Mouse (Mus musculus) A20 (cell line): ENCODE results near the gene Zcwpw1.
A peak's percentile ranks its signal among the peaks of the same experiment; 100 is the strongest.

Experiments used
- DNase-seq: peaks from one replicate; pipeline ENCODE4 v3.0.0-alpha.2; 2011; ENCODE audit warnings: low read depth, low spot score

Zcwpw1 gene

DNA sequence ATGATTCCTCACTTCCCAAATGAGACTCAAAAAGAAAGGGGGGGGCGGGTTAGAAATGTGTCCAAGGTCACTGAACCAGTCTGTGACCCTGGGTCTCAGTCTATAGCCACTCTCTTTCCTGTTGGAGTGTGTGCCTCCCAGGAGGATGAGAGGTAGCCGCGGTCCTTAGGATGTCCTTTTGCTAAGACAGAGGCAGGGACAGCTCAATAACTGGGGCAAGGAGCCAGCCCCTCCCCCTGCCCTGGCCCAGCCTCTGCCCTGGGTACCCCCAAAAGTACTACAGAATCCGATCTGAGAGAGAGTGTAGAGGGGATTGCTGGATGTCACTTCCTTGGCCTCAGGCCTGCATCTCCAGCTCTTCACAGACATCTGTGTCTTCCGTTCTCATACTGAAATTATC is 32.2 kb upstream of the Zcwpw1 start:
- no peak for DNase-seq

GRCm38 (mm10) chr5:137756106-137756505 is 31.5 kb upstream of the Zcwpw1 start:
- DNase-seq = no peak

DNA sequence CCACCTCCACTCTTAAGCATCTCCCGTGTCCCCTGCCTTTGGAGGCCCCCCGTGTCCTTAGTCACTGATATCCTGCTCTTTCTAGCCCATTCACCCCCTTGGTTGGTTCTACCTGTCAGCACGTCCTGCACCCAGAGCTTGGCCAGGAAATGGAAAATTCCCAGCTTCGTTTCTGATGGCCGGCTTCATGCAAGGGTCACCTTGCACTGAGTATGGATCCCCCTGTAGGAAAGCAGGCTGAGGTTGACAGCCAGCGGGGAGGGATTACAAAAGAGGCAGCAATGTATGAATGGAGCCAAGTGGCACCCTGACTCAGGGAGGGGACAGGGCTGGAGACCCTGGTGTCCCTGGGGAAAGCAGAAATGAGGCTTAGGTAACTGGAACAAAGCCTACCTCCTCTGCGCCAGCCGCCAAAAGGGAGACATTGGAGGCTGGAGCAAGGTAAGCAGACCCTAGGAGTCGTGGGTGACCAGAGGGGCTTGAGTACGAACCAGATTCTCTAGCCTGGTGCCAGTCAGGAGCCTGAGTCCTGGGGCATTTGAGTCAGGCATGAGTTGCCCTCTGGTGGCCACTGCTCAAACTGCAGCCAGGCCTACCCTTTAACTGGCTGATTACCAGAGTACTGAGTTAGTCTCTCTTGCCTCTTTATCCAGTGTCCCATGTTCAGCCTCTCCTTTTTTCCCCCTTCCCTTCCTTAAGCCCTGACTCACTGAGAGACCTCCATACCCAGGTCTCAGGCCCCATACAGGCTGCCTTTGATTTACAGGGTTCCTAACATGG is 30.5 kb upstream of the Zcwpw1 start:
- DNase-seq = peak; percentile 77

DNA sequence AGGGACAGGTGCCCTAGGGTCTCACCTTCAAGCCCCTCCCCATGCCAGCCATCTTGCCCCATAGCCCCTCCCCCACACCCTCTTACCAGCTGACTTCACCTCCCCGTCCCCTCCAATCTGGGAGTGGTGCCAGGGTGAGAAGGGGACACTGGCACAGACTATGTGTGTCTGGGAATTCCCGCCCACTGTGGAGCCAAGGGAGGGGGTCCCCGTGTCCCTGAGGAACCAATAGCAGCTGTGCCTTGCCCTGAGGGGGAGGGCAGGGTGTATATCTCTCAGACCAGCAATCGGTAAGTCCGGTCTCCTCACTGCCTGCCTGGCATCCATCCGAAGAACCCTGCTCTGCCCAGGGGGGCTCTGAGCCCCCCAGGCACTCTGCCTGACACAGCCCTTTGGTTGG is 29.7 kb upstream of the Zcwpw1 start:
- DNase-seq = no peak

DNA sequence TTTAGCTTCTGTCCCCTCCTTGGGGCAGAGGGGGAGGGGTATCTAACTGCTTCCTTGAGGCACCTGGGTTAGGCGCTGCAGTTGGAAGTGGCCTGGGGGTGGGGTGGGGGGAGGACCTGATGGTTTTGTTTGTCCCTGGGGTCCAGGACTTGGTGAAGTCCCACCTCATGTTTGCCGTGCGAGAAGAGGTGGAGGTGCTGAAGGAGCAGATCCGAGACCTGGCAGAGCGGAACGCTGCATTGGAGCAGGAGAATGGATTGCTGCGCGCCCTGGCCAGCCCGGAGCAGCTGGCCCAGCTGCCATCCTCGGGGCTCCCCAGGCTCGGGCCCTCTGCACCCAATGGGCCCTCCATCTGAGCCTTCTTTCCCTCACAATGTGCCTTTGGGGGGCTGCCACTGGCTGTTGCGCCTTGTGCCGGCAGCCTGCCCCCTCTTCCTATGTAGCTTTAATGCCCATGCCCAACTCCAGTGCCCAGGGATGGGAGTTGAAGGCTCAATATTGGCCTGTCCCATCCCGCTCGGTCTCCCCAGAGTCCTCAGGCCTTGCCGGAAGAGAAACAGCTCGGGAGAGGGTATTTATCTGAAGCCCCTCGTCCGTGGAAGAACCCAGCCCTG is 28.6 kb upstream of the Zcwpw1 start:
- no peak for DNase-seq

GRCm38 (mm10) chr5:137759971-137760412 is 27.6 kb upstream of the Zcwpw1 start:
- peak; percentile 85 for DNase-seq

DNA sequence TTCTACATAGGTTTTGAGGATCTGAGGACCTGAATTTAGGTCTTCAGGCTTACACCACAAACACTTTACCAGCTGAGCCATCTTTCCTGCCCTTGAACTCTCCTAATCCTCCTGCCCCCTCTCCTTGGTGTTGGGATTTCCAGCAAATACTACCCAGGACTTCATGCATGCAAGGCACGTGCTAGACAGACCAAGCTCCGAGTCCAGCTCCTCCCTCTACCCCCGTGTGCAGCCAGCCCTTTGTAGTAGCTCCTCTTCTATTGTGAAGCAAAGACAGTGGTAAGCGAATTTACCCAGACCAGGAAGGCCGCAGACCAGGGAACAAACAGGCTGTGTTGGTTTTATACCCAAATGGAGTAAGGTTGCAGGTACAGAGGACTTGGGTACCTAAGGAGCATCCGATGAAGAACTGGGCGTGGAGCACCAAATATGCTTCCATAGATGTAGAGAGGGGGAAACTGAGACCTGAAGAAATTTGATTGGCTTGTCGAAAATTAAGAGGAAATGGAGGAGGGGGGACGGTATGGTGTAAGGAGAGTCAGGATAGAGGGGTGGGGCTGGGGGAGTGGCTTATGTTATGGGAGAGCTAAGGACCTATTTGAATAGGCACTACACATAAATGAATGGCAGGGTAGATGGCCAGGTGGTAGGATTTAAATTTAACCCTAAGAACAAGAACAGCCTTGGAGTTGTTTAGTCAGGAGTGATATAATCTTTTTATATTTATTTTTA is 22.8 kb upstream of the Zcwpw1 start:
- no peak for DNase-seq

DNA sequence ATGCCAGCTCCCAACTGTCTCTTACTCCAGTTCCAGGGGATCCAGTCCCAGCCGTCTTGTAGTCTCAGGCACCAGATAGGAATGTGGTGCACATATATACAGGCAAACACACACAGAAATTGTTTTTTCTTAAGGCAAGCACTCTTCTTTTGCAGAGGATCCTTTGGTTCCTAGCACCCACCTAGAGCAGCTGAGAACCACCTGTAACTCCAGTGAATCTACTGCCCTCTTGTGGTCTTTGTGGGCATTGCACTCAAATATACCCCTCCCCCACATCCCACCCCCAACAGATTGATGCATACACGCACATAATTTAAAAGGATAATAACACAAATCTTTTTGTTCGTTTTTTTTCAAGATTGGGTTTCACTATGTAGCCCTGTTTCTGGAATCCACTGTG is 21.3 kb upstream of the Zcwpw1 start:
- peak; percentile 66 for DNase-seq

GRCm38 (mm10) chr5:137768475-137768874 is 19.1 kb upstream of the Zcwpw1 start:
- DNase-seq = no peak

DNA sequence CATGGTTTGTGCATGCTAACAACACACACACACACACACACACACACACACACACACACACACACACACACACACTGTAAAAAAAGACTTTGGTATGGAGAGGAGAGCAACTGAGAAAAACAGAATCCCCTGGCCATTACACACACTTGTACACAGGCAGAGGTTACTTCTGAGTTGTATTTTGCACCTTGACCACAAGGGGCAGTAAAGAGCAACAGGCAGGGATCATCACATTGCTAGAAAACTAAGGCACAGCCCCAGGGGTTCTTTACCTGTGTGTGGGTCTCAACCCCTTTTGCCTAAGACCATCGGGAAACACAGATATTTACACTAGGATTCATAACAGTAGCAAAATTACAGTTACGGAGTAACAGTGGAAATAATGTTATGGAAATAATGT is 16.9 kb upstream of the Zcwpw1 start:
- peak; percentile 67 for DNase-seq

GRCm38 (mm10) chr5:137772755-137773154 is 14.8 kb upstream of the Zcwpw1 start:
- DNase-seq = no peak

DNA sequence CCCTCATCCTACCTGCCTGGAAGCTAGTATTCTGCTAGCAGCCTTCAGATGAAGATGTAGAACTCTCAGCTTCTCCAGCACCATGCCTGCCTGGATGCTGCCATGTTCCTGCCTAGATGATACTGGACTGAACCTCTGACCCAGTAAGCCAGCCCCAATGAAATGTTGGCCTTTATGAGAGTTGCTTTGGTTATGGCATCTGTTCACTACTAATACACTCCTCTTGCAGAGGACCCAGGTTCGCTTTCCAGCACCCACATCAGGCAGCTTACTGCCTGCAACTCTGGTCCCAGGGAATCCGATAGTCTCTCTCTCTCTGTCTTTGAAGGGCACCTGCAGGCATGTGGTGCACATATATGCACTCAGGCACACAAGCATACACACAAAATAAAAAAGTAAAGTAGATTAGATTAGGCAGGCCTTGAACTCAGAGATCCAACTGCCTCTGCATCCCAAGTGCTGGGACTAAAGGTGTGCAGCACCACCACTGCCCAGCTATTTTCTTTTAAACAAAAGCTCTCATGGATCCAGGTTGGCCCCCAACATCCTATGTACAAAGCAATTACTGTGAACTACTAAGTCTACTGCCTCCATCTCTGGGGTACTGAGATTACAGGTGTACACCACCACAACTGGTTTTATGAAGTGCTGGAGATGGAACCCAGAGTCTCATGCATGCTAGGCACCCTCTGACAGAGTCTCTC is 11.9 kb upstream of the Zcwpw1 start:
- no peak for DNase-seq

GRCm38 (mm10) chr5:137776408-137776918 is 11.1 kb upstream of the Zcwpw1 start:
- peak; percentile 82 for DNase-seq

GRCm38 (mm10) chr5:137777267-137777845 is 10.2 kb upstream of the Zcwpw1 start:
- peak; percentile 38 for DNase-seq

GRCm38 (mm10) chr5:137778635-137779034 is 9.0 kb upstream of the Zcwpw1 start, which contains the start of gene Ppp1r35:
Gene Ppp1r35, plus strand, starts transcription at chr5:137778849.
- peak; percentile 98 for DNase-seq

DNA sequence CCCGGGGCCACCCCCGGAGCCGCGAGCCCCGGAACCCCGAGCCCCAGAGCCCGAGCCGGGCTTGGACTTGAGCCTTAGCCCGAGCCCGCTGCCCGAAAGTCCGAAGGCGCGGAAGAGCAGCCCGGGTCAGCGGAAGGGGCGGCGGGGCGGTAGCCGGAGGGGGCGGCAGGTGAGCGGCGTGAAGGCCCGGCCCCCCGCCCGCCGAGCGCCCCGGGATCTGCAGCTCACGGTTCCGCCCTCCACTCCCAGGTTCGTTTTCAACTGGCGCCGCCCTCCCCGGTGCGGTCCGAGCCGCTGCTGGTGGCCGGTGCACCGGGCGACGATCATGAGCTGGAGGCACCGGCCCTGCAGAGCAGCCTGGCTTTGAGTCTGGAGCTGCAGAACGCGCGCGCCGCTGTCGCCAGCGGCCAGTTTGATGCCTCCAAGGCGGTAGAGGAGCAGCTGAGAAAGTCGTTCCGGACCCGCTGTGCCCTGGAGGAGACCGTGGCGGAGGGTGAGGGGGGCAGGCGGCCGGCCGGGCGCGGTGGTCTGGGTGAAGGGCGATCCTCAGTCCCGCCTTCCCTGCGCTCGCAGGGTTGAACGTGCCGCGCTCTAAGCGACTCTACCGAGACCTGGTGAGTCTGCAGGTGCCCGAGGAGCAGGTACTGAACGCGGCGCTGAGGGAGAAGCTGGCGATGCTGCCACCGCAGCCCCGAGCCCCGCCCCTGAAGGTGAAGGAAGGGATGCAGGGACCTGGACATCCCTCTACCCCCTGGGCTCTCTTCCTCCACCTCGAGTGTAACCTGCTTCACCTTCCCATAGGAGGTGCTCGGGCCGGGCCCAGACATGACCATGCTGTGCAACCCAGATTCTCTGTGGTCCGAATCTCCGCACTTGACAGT is 8.3 kb upstream of the Zcwpw1 start:
- peak; percentile 75 for DNase-seq

DNA sequence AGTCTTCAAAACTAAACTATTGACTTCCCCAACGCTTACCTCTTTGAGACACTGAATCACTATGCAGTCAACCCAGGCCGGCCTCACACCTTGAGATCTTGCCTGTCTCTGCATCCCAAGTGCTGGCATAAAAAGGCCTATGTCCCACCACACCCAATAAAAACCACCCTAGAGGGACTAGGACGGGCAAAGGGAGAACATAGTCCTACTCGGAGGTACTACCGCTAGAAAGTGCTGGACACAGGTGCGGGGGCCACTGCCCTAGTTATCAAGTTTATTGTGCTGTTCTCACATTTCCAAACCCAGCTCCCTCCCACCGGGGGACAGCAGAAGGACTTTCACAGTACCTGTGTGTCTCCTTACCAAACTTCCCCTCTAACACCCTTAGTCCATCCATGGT is 5.9 kb upstream of the Zcwpw1 start:
- no peak for DNase-seq

DNA sequence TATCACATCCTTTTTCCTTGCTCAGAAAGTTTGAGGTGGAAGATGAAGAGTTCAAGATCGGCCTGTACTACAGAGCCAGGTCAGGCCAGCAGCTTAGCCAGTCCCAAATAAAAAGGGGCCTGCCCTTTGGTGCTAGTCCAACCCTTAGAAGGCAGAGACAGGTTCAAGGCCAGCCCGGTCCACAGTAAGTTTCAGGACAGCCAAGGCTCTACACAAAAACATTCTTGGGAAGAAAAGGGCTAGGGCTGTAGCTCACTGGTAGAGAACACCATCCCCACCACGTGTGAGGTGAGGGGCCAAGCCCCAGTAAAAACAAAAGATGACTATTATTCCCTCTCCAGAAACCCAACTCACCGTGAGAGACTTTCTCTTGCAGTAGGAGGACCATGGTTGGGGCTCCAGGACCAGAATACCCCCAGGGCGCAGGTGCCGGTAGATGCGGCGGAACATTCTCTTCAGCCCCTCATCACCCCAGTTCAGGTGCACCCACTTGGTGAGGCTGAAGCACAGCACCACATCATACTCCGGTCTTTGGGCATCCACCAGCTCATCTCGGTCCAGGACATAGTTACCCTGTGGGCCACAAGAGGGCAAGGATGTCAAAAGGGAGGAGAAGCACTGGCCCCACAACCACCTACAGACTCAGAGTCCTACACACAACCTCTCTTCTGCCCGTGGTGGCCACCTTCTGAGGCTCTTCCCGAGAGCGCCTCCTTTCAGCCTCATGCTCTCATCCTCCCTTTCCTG is 4.6 kb upstream of the Zcwpw1 start:
- no peak for DNase-seq

DNA sequence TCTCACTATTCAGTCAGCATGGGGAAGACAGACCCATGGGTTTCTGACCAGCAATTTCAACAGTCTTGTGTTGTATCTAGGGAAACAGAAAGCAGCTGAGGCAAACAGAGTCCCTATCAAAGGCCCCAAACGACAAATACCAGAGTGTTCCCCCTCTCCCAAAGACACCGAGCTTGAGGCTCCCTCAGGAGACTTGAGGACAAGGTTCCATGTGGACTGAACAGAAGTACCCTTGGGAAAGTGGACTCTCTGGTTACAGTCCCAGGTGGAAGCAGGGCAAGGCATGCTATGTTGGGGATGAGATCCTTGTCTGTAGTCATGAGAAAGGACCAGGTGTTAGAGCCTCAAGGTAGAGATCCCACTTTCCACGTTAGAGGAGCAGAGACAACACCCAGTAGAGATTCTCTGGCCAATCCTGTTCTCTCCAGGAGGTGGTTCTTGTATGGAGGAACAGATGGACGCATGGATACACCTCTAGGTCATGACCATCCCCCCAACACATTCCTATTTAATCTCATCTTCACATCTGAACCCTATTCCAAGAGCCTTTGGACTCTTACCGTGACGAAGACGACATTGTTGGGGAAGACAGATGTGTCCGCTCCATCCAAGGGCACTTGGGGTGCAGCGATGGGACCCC is 3.6 kb upstream of the Zcwpw1 start:
- DNase-seq = no peak
